Mouse (Mus musculus) left cerebral cortex, adult 18-20 months (tissue): ENCODE measurements around the gene Napepld. TPM values are rescaled to one million over a fixed set of nuclear protein-coding genes. Genes with fewer than 3 reads are reported as not detected.

Source experiments
- total RNA-seq, 2 experiments: library from RNA; stranded (reverse); gene quantifications; 2 replicates each; pipeline ENCODE4 v1.2.3; 2021

Napepld gene
- total RNA-seq, 2 experiments from 2014 or later = 16.0 to 16.4 TPM

Other genes with a start within 250 kb of the Napepld start
- gene Lrrc17, start 157.8 kb downstream of the Napepld start, total RNA-seq = under 1 TPM in 1 of 2 experiments, not detected in 1; 0.44 TPM
- gene Fbxl13, start 55.8 kb downstream of the Napepld start, total RNA-seq = under 1 TPM; 0.16 to 0.28 TPM
- gene Armc10, start 55.6 kb downstream of the Napepld start, total RNA-seq = 10 to 100 TPM; 22.2 to 24.5 TPM
- gene Pmpcb, start 35.7 kb upstream of the Napepld start, total RNA-seq = 10 to 100 TPM; 74.5 to 77.2 TPM
- gene Dnajc2, start 83.9 kb upstream of the Napepld start, total RNA-seq = 10 to 100 TPM; 35.0 to 35.5 TPM
- gene Psmc2, start 83.9 kb upstream of the Napepld start, total RNA-seq = 100 to 1,000 TPM; 112 to 118 TPM
- gene Slc26a5, start 164.2 kb upstream of the Napepld start, total RNA-seq = under 1 TPM; 0.30 to 0.77 TPM